Mouse (Mus musculus) embryonic fibroblast, embryonic 13.5 days (primary cell): ENCODE results near the gene Naaladl1. TPM values are rescaled to one million over a fixed set of nuclear protein-coding genes. Genes with fewer than 3 reads are reported as not detected.

Source experiments
- H3K27ac ChIP-seq: 2 replicates; pipeline ENCODE4 v1.5.1; 2012; ENCODE audit warnings: low read length, control low read depth, inconsistent platforms; ENCODE audit not compliant: insufficient read depth
- H3K4me1 ChIP-seq: 2 replicates; pipeline ENCODE4 v1.6.1; 2011; ENCODE audit warnings: low read length; ENCODE audit not compliant: control insufficient read depth, insufficient read depth
- H3K4me3 ChIP-seq: 2 replicates; pipeline ENCODE4 v1.5.1; 2011; ENCODE audit warnings: mild to moderate bottlenecking, control low read depth, low read length; ENCODE audit not compliant: insufficient read depth
- CTCF ChIP-seq: IDR thresholded peaks from 2 replicates; pipeline ENCODE4 v1.5.1; 2011; ENCODE audit warnings: mild to moderate bottlenecking, control low read depth, low read length, moderate library complexity, borderline replicate concordance; ENCODE audit not compliant: insufficient read depth
- POLR2A ChIP-seq: IDR thresholded peaks from 2 replicates; pipeline ENCODE4 v1.6.1; 2011; ENCODE audit warnings: low read depth, mild to moderate bottlenecking, control low read depth, low read length, moderate library complexity
- polyA plus RNA-seq: library from polyadenylated mRNA; stranded (reverse); fragments of >200 nt; gene quantifications from 2 replicates; pipeline ENCODE4 v1.2.4, GENCODE M21; 2011; ENCODE audit warnings: low read depth; ENCODE audit not compliant: missing spikeins, insufficient read length

Gene Naaladl1
- polyA plus RNA-seq = 0.45 and 0.61 TPM in 2 replicates

DNA sequence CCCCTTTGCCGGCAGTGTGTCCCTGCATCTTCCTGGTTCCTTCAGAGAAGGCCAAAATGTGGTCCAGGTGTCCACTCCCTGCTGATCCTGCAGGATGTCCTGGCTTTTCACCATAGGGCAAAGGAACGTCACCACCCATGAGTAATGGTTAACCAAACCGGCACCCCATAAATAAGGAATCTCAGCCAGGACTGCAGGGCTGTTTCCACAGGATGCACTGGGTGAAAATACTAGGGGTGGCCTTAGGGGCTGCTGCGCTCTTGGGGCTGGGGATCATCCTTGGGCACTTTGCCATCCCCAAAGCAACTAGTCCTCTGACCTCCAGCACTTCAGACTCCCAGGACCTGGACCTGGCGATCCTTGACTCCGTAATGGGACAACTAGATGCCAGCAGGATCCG lies at the start of gene Naaladl1:
Gene Naaladl1 (plus strand): TSS at position 197 of the 400 bp plus-strand sequence.
- Histone ChIP-seq H3K4me1 (no peaks in the 10 kb centered on the region), H3K4me3 (no peak within 1 kb of the TSS), H3K27ac (no peak within 1 kb of the TSS)
- TF ChIP-seq CTCF (no peak), POLR2A (no peak)

DNA sequence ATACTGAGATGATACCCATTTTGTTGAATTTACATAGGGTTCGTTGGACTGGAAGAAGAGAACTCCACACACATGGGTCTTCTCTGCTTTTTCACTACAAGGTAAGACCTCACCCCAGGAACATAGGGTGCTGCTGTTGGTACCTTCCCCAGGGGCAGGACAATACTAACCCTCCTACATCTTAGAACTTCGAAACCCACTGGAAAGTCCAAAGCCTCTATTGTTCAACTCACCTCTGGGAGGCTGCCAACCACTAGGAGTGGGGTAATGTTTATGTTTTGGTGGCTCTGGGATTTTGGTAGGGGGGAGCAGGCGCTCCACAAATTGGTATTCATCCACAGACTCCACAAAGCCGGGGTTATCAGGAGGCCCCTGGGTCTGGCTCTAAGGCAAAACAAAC lies 48.9 kb upstream of the Naaladl1 start:
- no peak overlapping the region for H3K27ac ChIP-seq
- H3K4me3 ChIP-seq = peak overlapping the region; percentile 87
- TF ChIP-seq CTCF (no peak), POLR2A (no peak)
- H3K4me1 ChIP-seq = peaks cover 4% of the 10 kb centered on the region; the same call in 1 of the 2 replicates

DNA sequence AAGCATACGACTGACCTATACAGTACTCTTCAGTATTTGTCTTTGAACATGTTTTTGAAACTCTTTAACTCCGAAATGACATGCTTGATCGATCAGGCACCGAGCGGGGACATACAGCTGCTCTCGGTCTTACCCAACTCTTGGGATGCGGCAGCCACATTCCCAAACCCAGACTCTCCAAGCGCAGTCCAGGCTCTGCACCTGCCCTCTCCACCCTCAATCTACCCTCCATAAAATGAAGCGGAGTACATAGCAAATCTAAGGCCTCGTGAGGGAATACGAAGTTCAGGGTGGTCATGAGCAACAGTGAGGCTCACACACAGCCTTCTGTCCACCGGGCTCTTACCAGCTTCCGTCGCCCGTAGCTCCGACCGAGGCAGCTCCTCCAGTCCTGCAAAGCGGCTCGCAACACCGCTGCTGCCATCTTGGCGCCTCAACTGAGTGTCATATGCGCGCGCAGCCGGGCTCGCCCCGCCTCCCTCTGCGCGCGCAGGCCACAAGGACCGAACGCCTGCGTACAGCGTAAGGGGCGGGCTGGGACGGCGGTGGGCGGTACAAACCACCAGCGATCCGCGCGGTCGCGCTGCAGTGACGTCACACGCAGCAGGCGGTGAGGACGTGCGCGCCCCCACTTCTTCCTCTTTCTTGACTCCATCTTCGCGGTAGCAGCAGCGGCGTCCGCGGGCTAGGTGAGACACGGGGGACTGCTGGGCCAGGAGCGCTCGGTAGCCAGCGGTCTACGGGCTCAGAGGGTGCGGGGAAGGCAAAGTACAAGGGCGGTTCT lies 48.1 kb upstream of the Naaladl1 start, which contains the start of the genes Mrpl49 and Fau:
Gene Mrpl49 (minus strand): TSS at position 473 of the 784 bp plus-strand sequence.
Gene Fau (plus strand): TSS at position 532 of the 784 bp plus-strand sequence.
- TF ChIP-seq CTCF (no peak), POLR2A (peak; percentile 94)
- peaks cover 4% of the 10 kb centered on the region; the same call in 1 of the 2 replicates for H3K4me1 ChIP-seq
- H3K4me3 ChIP-seq = peak within 1 kb of the TSS; percentile 88
- peak within 1 kb of the TSS; percentile 44 for H3K27ac ChIP-seq

DNA sequence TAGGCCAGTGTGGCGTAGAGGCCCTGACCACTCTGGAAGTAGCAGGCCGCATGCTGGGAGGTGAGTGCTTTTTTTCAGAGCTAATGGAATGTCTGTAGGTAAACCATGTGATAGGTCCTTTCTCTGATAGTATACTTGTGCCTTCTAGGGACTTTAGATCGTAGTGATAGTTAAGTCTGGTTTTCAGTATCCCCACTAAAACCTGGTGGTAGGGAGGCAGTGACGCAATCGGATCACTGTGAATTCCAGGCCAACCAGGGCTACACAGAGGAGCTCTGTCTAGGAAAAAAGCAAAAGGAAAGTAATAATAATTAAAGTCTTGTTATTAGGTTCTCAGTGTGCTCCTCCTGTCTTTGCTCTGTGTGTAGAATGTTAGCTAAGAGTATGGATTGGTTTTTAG lies 47.1 kb upstream of the Naaladl1 start:
- no peak; the same call in 1 of the 2 replicates for TF ChIP-seq POLR2A
- peaks cover 4% of the 10 kb centered on the region; the same call in 1 of the 2 replicates for H3K4me1 ChIP-seq
- H3K27ac ChIP-seq = peak overlapping the region; percentile 44; the same call in 1 of the 2 replicates
- H3K4me3 ChIP-seq = peak overlapping the region; percentile 88

DNA sequence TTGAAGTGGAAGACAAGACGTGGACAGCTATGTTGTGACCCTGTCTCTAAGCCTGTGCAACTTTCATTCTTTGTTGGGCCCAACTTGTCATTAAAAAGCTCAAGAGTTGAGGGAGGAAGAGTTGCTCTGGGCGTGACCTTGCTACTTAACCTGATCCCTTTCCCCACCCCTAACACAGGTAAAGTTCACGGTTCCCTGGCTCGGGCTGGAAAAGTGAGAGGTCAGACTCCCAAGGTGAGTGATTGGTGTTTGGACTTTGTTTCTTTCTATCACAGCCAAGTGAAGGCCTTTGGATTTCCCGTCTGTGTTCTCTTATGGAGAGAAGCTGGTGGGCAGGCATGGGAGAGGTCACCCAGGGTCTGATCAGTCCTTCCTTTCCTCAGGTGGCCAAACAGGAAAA lies 46.6 kb upstream of the Naaladl1 start:
- peak overlapping the region; percentile 88 for H3K4me3 ChIP-seq
- 0 out of 2 replicates have a peak overlapping the region, but pooled peaks have one; percentile 44 for H3K27ac ChIP-seq
- TF ChIP-seq CTCF (no peak), POLR2A (no peak)
- peaks cover 4% of the 10 kb centered on the region; the same call in 1 of the 2 replicates for H3K4me1 ChIP-seq

DNA sequence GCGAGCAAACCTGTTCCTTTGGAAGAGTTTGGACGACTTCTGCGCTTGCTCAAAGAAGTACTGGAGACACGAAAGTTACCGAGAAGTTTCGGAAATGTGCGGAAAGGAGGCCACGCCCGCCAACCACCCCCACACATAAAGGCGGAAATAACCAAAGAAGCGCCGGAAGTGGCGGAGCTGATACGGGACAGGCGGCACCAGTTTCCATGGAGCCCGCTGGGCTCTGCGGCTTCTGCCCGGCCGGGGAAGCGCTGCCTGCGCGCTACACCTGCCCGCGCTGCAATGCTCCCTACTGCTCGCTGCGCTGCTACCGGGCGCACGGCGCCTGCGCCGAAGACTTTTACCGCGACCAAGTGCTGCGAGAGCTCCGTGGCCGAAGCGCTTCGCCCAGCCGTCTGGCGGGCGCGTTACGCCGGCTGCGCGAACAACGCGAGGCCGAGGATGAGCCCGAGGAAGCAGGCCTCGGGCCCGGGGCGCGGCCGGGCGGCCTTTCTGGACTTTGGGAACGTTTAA lies 44.5 kb upstream of the Naaladl1 start, which contains the start of gene Znhit2:
Gene Znhit2 (plus strand): TSS at position 172 of the 513 bp plus-strand sequence.
- peak within 1 kb of the TSS; percentile 60 for H3K4me3 ChIP-seq
- TF ChIP-seq POLR2A = peak; percentile 68
- no peak for TF ChIP-seq CTCF
- H3K27ac ChIP-seq = peak within 1 kb of the TSS; percentile 84
- H3K4me1 ChIP-seq = peaks cover 4% of the 10 kb centered on the region; the same call in 1 of the 2 replicates

DNA sequence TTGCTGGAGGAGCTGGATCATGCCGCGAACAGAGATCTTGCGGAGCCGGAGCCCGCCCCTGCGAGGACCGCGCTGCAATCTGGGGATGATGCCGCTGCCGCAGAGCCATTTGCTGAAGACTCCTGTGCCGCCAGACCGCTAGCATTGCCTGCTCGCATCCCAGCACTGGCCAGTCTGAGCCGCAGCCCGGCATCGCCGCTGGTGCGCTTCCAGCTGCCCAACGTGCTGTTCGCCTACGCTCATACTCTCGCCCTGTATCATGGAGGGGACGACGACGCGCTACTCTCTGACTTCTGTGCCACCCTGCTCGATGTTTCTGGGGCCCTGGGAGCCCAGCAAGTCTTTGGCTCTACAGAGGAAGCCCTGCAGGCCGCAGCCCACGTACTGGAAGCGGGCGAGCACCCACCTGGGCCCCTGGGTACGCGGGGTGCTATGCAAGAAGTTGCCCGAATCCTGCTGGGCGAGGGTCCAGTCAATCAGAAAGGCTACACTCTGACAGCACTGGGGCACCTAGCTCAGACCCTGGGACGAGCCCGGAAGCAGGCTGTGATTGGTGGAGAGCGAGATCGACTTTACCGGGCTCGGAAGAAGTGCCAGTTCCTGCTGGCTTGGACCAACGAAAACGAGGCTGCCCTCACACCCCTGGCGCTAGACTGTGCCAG lies 43.8 kb upstream of the Naaladl1 start:
- peaks cover 4% of the 10 kb centered on the region; the same call in 1 of the 2 replicates for H3K4me1 ChIP-seq
- peak overlapping the region; percentile 60 for H3K4me3 ChIP-seq
- TF ChIP-seq CTCF (no peak), POLR2A (peak; percentile 46; the same call in 1 of the 2 replicates)
- H3K27ac ChIP-seq = peak overlapping the region; percentile 82

DNA sequence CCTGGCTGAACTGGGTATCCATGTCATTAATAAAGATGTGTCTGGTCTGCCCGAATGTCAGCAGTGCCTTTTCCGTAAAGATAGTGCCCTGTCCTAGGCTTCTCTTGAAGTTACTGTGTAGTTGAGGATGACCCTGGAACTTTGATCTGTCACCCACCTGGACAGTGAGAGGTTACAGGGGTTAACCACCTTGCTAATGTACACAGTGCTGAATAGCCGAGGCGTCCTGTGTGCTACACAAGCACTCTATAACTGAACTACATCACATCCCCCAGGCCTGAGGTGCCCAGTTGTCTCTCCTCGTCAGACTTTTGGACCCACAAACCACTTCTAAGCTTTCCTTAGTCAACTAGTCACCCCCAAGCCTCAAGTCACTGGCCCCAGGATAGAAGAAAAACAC lies 43.2 kb upstream of the Naaladl1 start:
- peaks cover 4% of the 10 kb centered on the region; the same call in 1 of the 2 replicates for H3K4me1 ChIP-seq
- no peak overlapping the region for H3K27ac ChIP-seq
- TF ChIP-seq POLR2A (0 out of 2 replicates have a peak, but pooled peaks have one; percentile 4), CTCF (no peak)
- H3K4me3 ChIP-seq = peak overlapping the region; percentile 60

DNA sequence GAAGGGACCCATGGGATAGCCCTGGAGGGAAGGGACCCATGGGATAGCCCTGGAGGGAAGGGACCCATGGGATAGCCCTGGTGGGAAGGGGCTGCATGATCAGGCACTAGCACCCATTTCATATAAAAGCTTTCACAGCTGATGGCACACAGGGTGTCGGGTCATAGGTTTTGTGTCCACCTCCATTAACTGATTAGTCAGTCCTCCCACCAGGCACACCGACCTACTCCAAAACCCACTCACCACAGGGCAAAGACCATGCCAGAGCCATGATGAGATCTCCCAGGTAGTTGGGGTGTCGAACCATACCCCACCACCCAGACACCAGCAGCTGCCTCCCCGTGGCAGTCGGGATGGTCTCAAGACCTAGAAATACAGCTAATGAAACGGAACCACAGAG lies 42.5 kb upstream of the Naaladl1 start:
- Histone ChIP-seq H3K27ac (no peak overlapping the region), H3K4me3 (no peak overlapping the region), H3K4me1 (peaks cover 4% of the 10 kb centered on the region; the same call in 1 of the 2 replicates)
- TF ChIP-seq POLR2A (no peak; the same call in 1 of the 2 replicates), CTCF (no peak)
